Mouse (Mus musculus): ENCODE measurements around the gene Ap3m1.

DNA sequence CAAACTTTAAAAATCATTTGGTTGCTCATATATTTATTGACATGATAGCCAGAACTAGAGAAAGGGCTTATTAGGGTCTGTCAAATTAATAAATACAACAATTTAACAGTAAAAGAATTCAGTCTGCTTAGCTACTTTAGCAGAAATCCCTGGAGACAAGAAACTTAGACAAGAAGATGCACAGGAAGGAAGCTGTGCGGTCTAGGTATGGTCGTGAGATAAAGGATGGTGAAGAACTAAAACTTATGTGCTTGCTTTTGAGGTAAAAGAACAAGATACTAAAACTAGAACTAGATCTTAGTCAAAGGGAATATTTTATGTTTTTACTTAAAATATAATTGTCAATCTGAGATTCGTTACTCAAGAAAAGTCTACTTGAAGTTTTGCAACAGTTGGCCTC is 17.5 kb downstream of the Ap3m1 start:
- TF ChIP-seq POLR2A (IDR thresholded peaks at IDR 0.05; ENCODE audit: insufficient read depth, low read depth, low read length) (no peak), CTCF (IDR thresholded peaks at IDR 0.05) (no peak), EP300 (IDR thresholded peaks at IDR 0.05; ENCODE audit: insufficient read depth, low read depth, low read length) (no peak)

Data from heart, adult 2 months (tissue).